Mouse (Mus musculus) kidney, postnatal 4 days (tissue): ENCODE results near the gene Uqcrq.

Experiments
- DNase-seq, 2 experiments: peaks; one replicate each; pipeline ENCODE4 v3.0.0; 2021; ENCODE audit warnings: mixed read lengths in 2 of 2

Gene Uqcrq

GRCm38 (mm10) chr11:53403638-53404037, 27.0 kb downstream of the Uqcrq start:
- DNase-seq = no peak

- no peak for DNase-seq
Measured at GRCm38 (mm10) chr11:53393856-53394255, 36.8 kb downstream of the Uqcrq start.

GRCm38 (mm10) chr11:53383758-53384428, 46.7 kb downstream of the Uqcrq start:
- DNase-seq = no peak

GRCm38 (mm10) chr11:53378918-53379317, 51.7 kb downstream of the Uqcrq start:
- no peak for DNase-seq
